Mouse (Mus musculus) megakaryocyte, embryonic 14.5 days (primary cell): ENCODE data around the gene Cwc15. TPM values are rescaled to one million over a fixed set of nuclear protein-coding genes. Genes with fewer than 3 reads are reported as not detected.

Experiments
- H3K27me3 ChIP-seq: replicated peaks from 2 replicates; pipeline ENCODE3; 2012; ENCODE audit warnings: inconsistent platforms
- H3K36me3 ChIP-seq: replicated peaks from 2 replicates; pipeline ENCODE3; 2012; ENCODE audit warnings: low read length, inconsistent platforms, mixed read lengths
- H3K4me1 ChIP-seq: 2 replicates; pipeline ENCODE4 v1.6.1; 2012; ENCODE audit warnings: inconsistent platforms
- H3K4me3 ChIP-seq: replicated peaks from 2 replicates; pipeline ENCODE3; 2012; ENCODE audit warnings: moderate library complexity, mild to moderate bottlenecking, inconsistent platforms
- H3K9me3 ChIP-seq: 2 replicates; pipeline ENCODE4 v1.6.1; 2012; ENCODE audit warnings: inconsistent platforms
- FLI1 ChIP-seq: IDR thresholded peaks from 2 replicates; pipeline ENCODE4 v1.6.1; 2012; ENCODE audit warnings: low read length, inconsistent platforms, mixed read lengths
- GATA1 ChIP-seq: IDR thresholded peaks from 3 replicates; pipeline ENCODE4 v1.6.1; 2012; ENCODE audit warnings: mixed read lengths, low read length, inconsistent platforms, borderline replicate concordance
- polyA plus RNA-seq: library from polyadenylated mRNA; stranded (reverse); fragments of >175 nt; gene quantifications from 2 replicates; pipeline ENCODE4 v1.2.3, GENCODE M21; 2012; ENCODE audit warnings: low replicate concordance; ENCODE audit not compliant: insufficient read depth

Cwc15 gene
- polyA plus RNA-seq, 1 experiment: 24.0 TPM

- Histone ChIP-seq H3K4me3 (no peak overlapping the region), H3K36me3 (no peaks in the 10 kb centered on the region), H3K9me3 (0 out of 2 replicates have a peak, but pooled peaks cover 3% of the 10 kb centered on the region), H3K27me3 (peaks cover 60% of the 10 kb centered on the region), H3K4me1 (peaks cover 5% of the 10 kb centered on the region; the same call in 1 of the 2 replicates)
- TF ChIP-seq GATA1 (no peak), FLI1 (no peak)
Observed at GRCm38 (mm10) chr9:14547584-14548365, 47.4 kb downstream of the Cwc15 start.

GRCm38 (mm10) chr9:14548366-14548761 lies 47.9 kb downstream of the Cwc15 start:
- Histone ChIP-seq H3K27me3 (peaks cover 66% of the 10 kb centered on the region), H3K9me3 (0 out of 2 replicates have a peak, but pooled peaks cover 3% of the 10 kb centered on the region), H3K4me1 (peaks cover 5% of the 10 kb centered on the region; the same call in 1 of the 2 replicates), H3K4me3 (peak overlapping the region; percentile 11), H3K36me3 (no peaks in the 10 kb centered on the region)
- TF ChIP-seq GATA1: no peak
- TF ChIP-seq FLI1: no peak

GRCm38 (mm10) chr9:14558332-14558731 lies 57.9 kb downstream of the Cwc15 start:
- no peak overlapping the region for H3K4me3 ChIP-seq
- no peak for TF ChIP-seq FLI1
- no peak for TF ChIP-seq GATA1
- H3K27me3 ChIP-seq: peaks cover 40% of the 10 kb centered on the region
- peaks cover 39% of the 10 kb centered on the region for H3K4me1 ChIP-seq
- H3K36me3 ChIP-seq: no peaks in the 10 kb centered on the region
- H3K9me3 ChIP-seq: 0 out of 2 replicates have a peak, but pooled peaks cover 4% of the 10 kb centered on the region

GRCm38 (mm10) chr9:14559430-14559829 lies 59.0 kb downstream of the Cwc15 start:
- TF ChIP-seq GATA1: no peak
- TF ChIP-seq FLI1: no peak
- Histone ChIP-seq H3K9me3 (peaks cover 6% of the 10 kb centered on the region), H3K4me1 (peaks cover 39% of the 10 kb centered on the region), H3K36me3 (no peaks in the 10 kb centered on the region), H3K4me3 (peak overlapping the region; percentile 39), H3K27me3 (peaks cover 38% of the 10 kb centered on the region)

GRCm38 (mm10) chr9:14559996-14560395 lies 59.6 kb downstream of the Cwc15 start:
- peaks cover 38% of the 10 kb centered on the region for H3K27me3 ChIP-seq
- no peaks in the 10 kb centered on the region for H3K36me3 ChIP-seq
- peaks cover 40% of the 10 kb centered on the region for H3K4me1 ChIP-seq
- TF ChIP-seq GATA1 (no peak), FLI1 (no peak)
- no peak overlapping the region for H3K4me3 ChIP-seq
- peaks cover 6% of the 10 kb centered on the region for H3K9me3 ChIP-seq

Other genes starting within 250 kb of the Cwc15 start
- 3.9 TPM in 1 of 2 replicates, not detected in the other for gene Sesn3, start 225.6 kb upstream of the Cwc15 start, polyA plus RNA-seq
- gene Endod1, start 119.1 kb upstream of the Cwc15 start, polyA plus RNA-seq: 34.6 and 107 TPM in 2 replicates
- gene Kdm4d, start 135 bp upstream of the Cwc15 start, polyA plus RNA-seq: 0.07 TPM in 1 of 2 replicates, not detected in the other
- gene Amotl1, start 144.4 kb downstream of the Cwc15 start, polyA plus RNA-seq: not detected in 2 replicates
- not detected in 2 replicates for gene Piwil4, start 240.1 kb downstream of the Cwc15 start, polyA plus RNA-seq